Comparison of ENCODE assay signal across 28 mouse cellular contexts in the genomic region with DNA sequence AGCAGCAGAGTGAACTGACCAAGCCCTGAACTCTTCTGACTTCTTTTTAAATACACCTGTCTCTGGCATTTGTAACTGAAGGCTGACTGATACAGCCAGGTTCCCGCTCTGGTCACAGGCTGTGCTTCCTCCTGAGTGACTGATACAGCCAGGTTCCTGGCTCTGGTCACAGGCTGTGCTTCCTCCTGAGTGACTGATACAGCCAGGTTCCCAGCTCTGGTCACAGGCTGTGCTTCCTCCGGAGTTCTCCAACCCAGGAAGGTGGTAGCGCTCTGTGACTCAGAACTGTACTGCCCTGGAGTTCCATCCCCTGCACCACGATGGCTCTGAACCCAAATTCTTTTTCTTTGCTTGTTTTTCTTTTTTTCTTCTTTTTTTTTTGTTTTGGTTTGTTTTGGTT. TPM values are rescaled to one million over a fixed set of nuclear protein-coding genes. Genes with fewer than 3 reads are reported as not detected.
DNase-seq lines count a peak whose midpoint lies in the region; ATAC-seq and TF ChIP-seq lines count a peak whose summit lies in the region.
"Had no signal": no experiment of that assay in that cellular context is flagged by ENCODE, and none has a peak within 500 bp of the region (broad histone marks: within the 10 kb centered on the region; RNA-seq: fewer than 3 reads in every experiment).

No protein-coding gene starts in this region.

- TF ChIP-seq POLR2A in heart, adult 2 months (IDR thresholded peaks at IDR 0.05; ENCODE audit: insufficient read depth, low read depth, low read length), result no peak

- H3K9me3 ChIP-seq in neural tube, embryonic 11.5 days (ENCODE audit: control insufficient read depth, low read length), result no peaks in the 10 kb centered on the region
- H3K9me3 ChIP-seq: embryonic facial prominence, embryonic 10.5 days; embryonic facial prominence, embryonic 12.5 days; forebrain, embryonic 13.5 days; forebrain, embryonic 15.5 days had no signal

- no peak overlapping the region for H3K4me2 ChIP-seq in neural tube, embryonic 11.5 days (ENCODE audit: low read depth)
- H3K4me2 ChIP-seq: embryonic facial prominence, embryonic 12.5 days; forebrain, embryonic 13.5 days; forebrain, embryonic 15.5 days had no signal

- H3K27ac ChIP-seq in neural tube, embryonic 11.5 days (ENCODE audit: low read depth, low read length), result no peak overlapping the region
- H3K27ac ChIP-seq in heart, adult 2 months, result no peak overlapping the region
- H3K27ac ChIP-seq: embryonic facial prominence, embryonic 10.5 days; embryonic facial prominence, embryonic 12.5 days; forebrain, embryonic 13.5 days; forebrain, embryonic 15.5 days had no signal

- H3K79me2 ChIP-seq in heart, adult 2 months (replicated peaks; ENCODE audit: control insufficient read depth, insufficient read depth, low read length), result no peaks in the 10 kb centered on the region

- peaks cover under 1% of the 10 kb centered on the region; the same call in 1 of the 2 replicates for H3K4me1 ChIP-seq in neural tube, embryonic 11.5 days (ENCODE audit: control insufficient read depth, insufficient read depth, low read length)
- H3K4me1 ChIP-seq in heart, adult 2 months (ENCODE audit: control insufficient read depth, insufficient read depth, low read length), result peaks cover 3% of the 10 kb centered on the region; the same call in 1 of the 2 replicates

- peak; percentile 4 for DNase-seq in neural tube, embryonic 11.5 days (ENCODE audit: low spot score)
- no peak for DNase-seq in neural tube, embryonic 10.5 days (ENCODE audit: extremely low spot score, low spot score)
- no peak for DNase-seq in left cerebral cortex, adult 11 months (ENCODE audit: low spot score)
- DNase-seq in heart, postnatal 14 days, result no peak
- DNase-seq in heart, adult 2 months, result no peak
- DNase-seq: adrenal gland, adult 2 months; adrenal gland, postnatal 10 days; adrenal gland, postnatal 25 days; cerebellum, adult 11 months; cerebellum, adult 18-20 months; cerebellum, adult 8-10 months; cerebellum, adult 9-11 months; cerebellum, postnatal 14 days; cerebellum, postnatal 36 days had no signal

- ATAC-seq in neural tube, embryonic 11.5 days (ENCODE audit: insufficient read depth, low FRiP score, low TSS enrichment), result no peak
- ATAC-seq in granulocyte monocyte progenitor cell, adult 5-6 weeks (replicated peaks; ENCODE audit: poor library complexity, severe bottlenecking), result peak; percentile 73
- 0 out of 2 replicates have a peak, but pooled peaks have one; percentile 49 for ATAC-seq in megakaryocyte, adult 5-6 weeks (ENCODE audit: poor library complexity, severe bottlenecking)
- ATAC-seq: forebrain, embryonic 13.5 days; forebrain, embryonic 15.5 days had no signal

- intact Hi-C loops in heart, postnatal 14 days (cut with DNase I), result loop anchor here (5.0 kb wide), 1 partner anchor 318 kb away; no protein-coding TSS in a partner anchor
- intact Hi-C loops in heart, adult 2 months (cut with DNase I), result loop anchor here (5.0 kb wide), 1 partner anchor 32 kb away; no protein-coding TSS in a partner anchor

- no peak for TF ChIP-seq CTCF in heart, adult 2 months (IDR thresholded peaks at IDR 0.05)

- H3K4me3 ChIP-seq in neural tube, embryonic 11.5 days (ENCODE audit: low read depth, low read length), result no peak overlapping the region
- no peak overlapping the region for H3K4me3 ChIP-seq in heart, adult 2 months
- H3K4me3 ChIP-seq: embryonic facial prominence, embryonic 10.5 days; embryonic facial prominence, embryonic 12.5 days; forebrain, embryonic 13.5 days; forebrain, embryonic 15.5 days had no signal

- H3K9ac ChIP-seq in neural tube, embryonic 11.5 days (ENCODE audit: low read length), result no peak overlapping the region
- no peak overlapping the region for H3K9ac ChIP-seq in heart, adult 2 months (ENCODE audit: low read depth, low read length)
- H3K9ac ChIP-seq: embryonic facial prominence, embryonic 12.5 days; forebrain, embryonic 13.5 days; forebrain, embryonic 15.5 days had no signal

- peaks cover 24% of the 10 kb centered on the region for H3K27me3 ChIP-seq in neural tube, embryonic 11.5 days (ENCODE audit: control insufficient read depth, insufficient read depth, low read length)
- H3K27me3 ChIP-seq in heart, adult 2 months (ENCODE audit: control insufficient read depth, insufficient read depth, low read length), result no peaks in the 10 kb centered on the region; the same call in 1 of the 2 replicates

- TF ChIP-seq EP300 in heart, adult 2 months (IDR thresholded peaks at IDR 0.05; ENCODE audit: insufficient read depth, low read depth, low read length), result no peak

- no peaks in the 10 kb centered on the region for H3K36me3 ChIP-seq in neural tube, embryonic 11.5 days (ENCODE audit: control insufficient read depth, insufficient read depth, low read length)
- H3K36me3 ChIP-seq in heart, adult 2 months (ENCODE audit: control insufficient read depth, insufficient read depth, low read length), result no peaks in the 10 kb centered on the region
- H3K36me3 ChIP-seq: embryonic facial prominence, embryonic 10.5 days; embryonic facial prominence, embryonic 12.5 days; forebrain, embryonic 15.5 days had no signal

- WGBS in neural tube, embryonic 11.5 days, result 86% methylated on average over 4 of the region's 4 CpGs
- WGBS in heart, adult 2 months, result 50% methylated on average over 4 of the region's 4 CpGs

RNA-seq across cellular contexts. Expression of gene Gata2, which starts 9.0 kb away (rescaled TPM):
- 8.3 and 8.9 TPM in 2 replicates for polyA plus RNA-seq in neural tube, embryonic 11.5 days (2014; fragmentation: Nextera tagmentation; extraction: Ambion mirVana)
- total RNA-seq in granulocyte monocyte progenitor cell, adult 5-6 weeks (2014; fragmentation: Nextera tagmentation), result 21.0 and 27.1 TPM in 2 replicates
- 3.2 and 6.4 TPM in 2 replicates for total RNA-seq in granulocyte monocyte progenitor cell, adult 5-6 weeks (2017)
- 21.4 and 22.3 TPM in 2 replicates for total RNA-seq in megakaryocyte, adult 5-6 weeks (2015)
- total RNA-seq in megakaryocyte, adult 5-6 weeks (2017), result 11.3 and 13.5 TPM in 2 replicates
- 10 to 100 TPM; 21.4 to 23.7 TPM for total RNA-seq in heart, postnatal 14 days (2021)
- total RNA-seq in heart, adult 2 months (2021), result 10 to 100 TPM; 17.8 to 19.6 TPM
- polyA plus RNA-seq in heart, adult 2 months (2012; rRNA removed), result 14.3 and 18.7 TPM in 2 replicates

RNA-seq across cellular contexts. Expression of gene Dnajb8, which starts 37.4 kb away (rescaled TPM):
- polyA plus RNA-seq in neural tube, embryonic 11.5 days (2014; fragmentation: Nextera tagmentation; extraction: Ambion mirVana), result not detected in 2 replicates
- not detected in 2 replicates for total RNA-seq in granulocyte monocyte progenitor cell, adult 5-6 weeks (2014; fragmentation: Nextera tagmentation)
- total RNA-seq in granulocyte monocyte progenitor cell, adult 5-6 weeks (2017), result not detected in 2 replicates
- not detected in 2 replicates for total RNA-seq in megakaryocyte, adult 5-6 weeks (2015)
- not detected in 2 replicates for total RNA-seq in megakaryocyte, adult 5-6 weeks (2017)
- total RNA-seq in heart, postnatal 14 days (2021), result not detected
- total RNA-seq in heart, adult 2 months (2021), result not detected
- polyA plus RNA-seq in heart, adult 2 months (2012; rRNA removed), result 0.29 TPM in 1 of 2 replicates, not detected in the other
- total RNA-seq: adrenal gland, adult 2 months; adrenal gland, postnatal 10 days; adrenal gland, postnatal 25 days; adrenal gland, postnatal 4 days; ES-E14; MEL had no signal
- polyA plus RNA-seq: adrenal gland, adult 2 months; brain, embryonic 14.5 days; C2C12; cortical plate, adult 2 months; embryonic facial prominence, embryonic 10.5 days; embryonic facial prominence, embryonic 12.5 days; embryonic facial prominence, embryonic 14.5 days; forebrain, embryonic 11.5 days; forebrain, embryonic 13.5 days; forebrain, embryonic 15.5 days had no signal
